Comparison of ENCODE assay signal across 9 mouse cellular contexts in genomic region chr12:69634761-69635160, GRCm38 (mm10). TPM values are rescaled to one million over a fixed set of nuclear protein-coding genes. Genes with fewer than 3 reads are reported as not detected.
DNase-seq lines count a peak whose midpoint lies in the region; ATAC-seq lines count a peak whose summit lies in the region.
"Had no signal": no experiment of that assay in that cellular context is flagged by ENCODE, and none has a peak within 500 bp of the region (broad histone marks: within the 10 kb centered on the region; RNA-seq: fewer than 3 reads in every experiment).

No protein-coding gene starts in this region.

- no peak overlapping the region for H3K27ac ChIP-seq in kidney, embryonic 14.5 days (ENCODE audit: low read depth, low read length)
- no peak overlapping the region for H3K27ac ChIP-seq in embryonic facial prominence, embryonic 11.5 days (replicated peaks; ENCODE audit: low read depth, low read length)
- H3K27ac ChIP-seq: limb, embryonic 15.5 days had no signal

- no peak overlapping the region for H3K9ac ChIP-seq in kidney, embryonic 14.5 days (ENCODE audit: low read depth, low read length)
- no peak overlapping the region for H3K9ac ChIP-seq in embryonic facial prominence, embryonic 11.5 days (replicated peaks; ENCODE audit: low read length)
- H3K9ac ChIP-seq: limb, embryonic 15.5 days had no signal

- no peaks in the 10 kb centered on the region for H3K4me1 ChIP-seq in kidney, embryonic 14.5 days (ENCODE audit: control insufficient read depth, insufficient read depth, low read length)
- H3K4me1 ChIP-seq in embryonic facial prominence, embryonic 11.5 days (ENCODE audit: control insufficient read depth, insufficient read depth, low read length) = no peaks in the 10 kb centered on the region
- H3K4me1 ChIP-seq: limb, embryonic 15.5 days had no signal

- ATAC-seq in kidney, embryonic 14.5 days (ENCODE audit: low FRiP score, low TSS enrichment) = no peak
- ATAC-seq in embryonic facial prominence, embryonic 11.5 days (replicated peaks; ENCODE audit: insufficient number of reproducible peaks, low FRiP score, low TSS enrichment, low read depth) = no peak

- 94% methylated on average over 3 of the region's 3 CpGs for WGBS in kidney, embryonic 14.5 days
- WGBS in embryonic facial prominence, embryonic 11.5 days = 88% methylated on average over 3 of the region's 3 CpGs

- no peaks in the 10 kb centered on the region for H3K9me3 ChIP-seq in kidney, embryonic 14.5 days (ENCODE audit: control insufficient read depth, low read length)
- no peaks in the 10 kb centered on the region for H3K9me3 ChIP-seq in embryonic facial prominence, embryonic 11.5 days (replicated peaks; ENCODE audit: control insufficient read depth, low read length)
- H3K9me3 ChIP-seq: limb, embryonic 15.5 days had no signal

- H3K4me2 ChIP-seq in kidney, embryonic 14.5 days (replicated peaks; ENCODE audit: low read depth, low read length) = no peak overlapping the region
- H3K4me2 ChIP-seq in embryonic facial prominence, embryonic 11.5 days (ENCODE audit: low read depth, low read length) = no peak overlapping the region
- H3K4me2 ChIP-seq: limb, embryonic 15.5 days had no signal

- peaks cover 16% of the 10 kb centered on the region; the same call in 1 of the 2 replicates for H3K36me3 ChIP-seq in kidney, embryonic 14.5 days (ENCODE audit: control insufficient read depth, insufficient read depth, low read length)
- no peaks in the 10 kb centered on the region for H3K36me3 ChIP-seq in embryonic facial prominence, embryonic 11.5 days (replicated peaks; ENCODE audit: control insufficient read depth, insufficient read depth, low read depth, low read length)

- H3K4me3 ChIP-seq in kidney, embryonic 14.5 days (ENCODE audit: low read length) = no peak overlapping the region
- H3K4me3 ChIP-seq in embryonic facial prominence, embryonic 11.5 days (ENCODE audit: low read depth, low read length) = no peak overlapping the region
- H3K4me3 ChIP-seq: limb, embryonic 15.5 days had no signal

- DNase-seq in kidney, postnatal 10 days = peak; percentile 26
- DNase-seq in MEL-GATA-1-ER (ENCODE audit: extremely low read depth, low read depth) = peak; percentile 16
- peak; percentile 36 for DNase-seq in embryonic facial prominence, embryonic 11.5 days (ENCODE audit: low spot score)
- DNase-seq in spleen, postnatal 10 days (ENCODE audit: low spot score in 2 of 2) = peak; percentile 27 to 71
- DNase-seq in right cerebral cortex, postnatal 25 days = no peak
- no peak for DNase-seq in gastrocnemius, postnatal 25 days
- no peak for DNase-seq in left cerebral cortex, adult 8-10 months (ENCODE audit: low spot score in 2 of 2)

- H3K27me3 ChIP-seq in kidney, embryonic 14.5 days (ENCODE audit: control insufficient read depth, insufficient read depth, low read length) = no peaks in the 10 kb centered on the region
- no peaks in the 10 kb centered on the region for H3K27me3 ChIP-seq in embryonic facial prominence, embryonic 11.5 days (ENCODE audit: control insufficient read depth, insufficient read depth, low read length)
- H3K27me3 ChIP-seq: limb, embryonic 15.5 days had no signal

RNA-seq across cellular contexts. Expression of gene Sos2, which starts 46.9 kb away (rescaled TPM):
- polyA plus RNA-seq in kidney, embryonic 14.5 days (2014; fragmentation: Nextera tagmentation; extraction: Ambion mirVana) = 12.0 and 12.9 TPM in 2 replicates
- polyA plus RNA-seq in embryonic facial prominence, embryonic 11.5 days (2014; fragmentation: Nextera tagmentation; extraction: Ambion mirVana) = 11.3 and 13.1 TPM in 2 replicates
- 10 to 100 TPM; 35.3 to 39.6 TPM for total RNA-seq in gastrocnemius, postnatal 25 days (2021)
- 10 to 100 TPM; 33.1 to 42.4 (median 36.6) TPM for total RNA-seq in left cerebral cortex, adult 8-10 months (2022)

RNA-seq across cellular contexts. Expression of gene Vcpkmt, which starts 51.9 kb away (rescaled TPM):
- 22.1 and 31.3 TPM in 2 replicates for polyA plus RNA-seq in kidney, embryonic 14.5 days (2014; fragmentation: Nextera tagmentation; extraction: Ambion mirVana)
- polyA plus RNA-seq in embryonic facial prominence, embryonic 11.5 days (2014; fragmentation: Nextera tagmentation; extraction: Ambion mirVana) = 29.9 and 34.7 TPM in 2 replicates
- 1 to 10 TPM; 3.5 to 4.2 TPM for total RNA-seq in gastrocnemius, postnatal 25 days (2021)
- total RNA-seq in left cerebral cortex, adult 8-10 months (2022) = 10 to 100 TPM; 19.5 to 23.6 (median 22.3) TPM

Comparison
In these comparisons a context has a peak if more than half of its experiments do, and no peak if none do; other contexts are left out.
1. DNase-seq: peak in kidney, postnatal 10 days (single experiment), MEL-GATA-1-ER (single experiment), embryonic facial prominence, embryonic 11.5 days (single experiment) and spleen, postnatal 10 days (2 of 2); none in right cerebral cortex, postnatal 25 days (single experiment), gastrocnemius, postnatal 25 days (single experiment) and left cerebral cortex, adult 8-10 months (0 of 2).